Mouse (Mus musculus) liver, embryonic 11.5 days (tissue): ENCODE data around the gene Hacd3. TPM values are rescaled to one million over a fixed set of nuclear protein-coding genes. Genes with fewer than 3 reads are reported as not detected.
"Not testable (repeated sequence)": the region's sequence is repeated elsewhere in the genome, so short reads cannot be mapped to it uniquely, and the experiment has no call there.

Source experiments
- ATAC-seq: fragments of 200-750 bp; cut with Nextera tagmentation; replicated peaks from 2 replicates; pipeline ENCODE4 v1.8.0; 2017; ENCODE audit warnings: moderate number of reproducible peaks, mild to moderate bottlenecking, moderate TSS enrichment, moderate library complexity; ENCODE audit not compliant: low FRiP score
- DNase-seq: peaks from one replicate; pipeline ENCODE4 v3.0.0-alpha.2; 2017; ENCODE audit warnings: low spot score
- H3K27ac ChIP-seq: fragments of 300-500 bp; sonication (generic); 2 replicates; pipeline ENCODE4 v1.5.1; 2014; ENCODE audit warnings: mild to moderate bottlenecking, low read depth, low read length, control low read depth
- H3K27me3 ChIP-seq: fragments of 300-500 bp; sonication (generic); replicated peaks from 2 replicates; pipeline ENCODE4 v1.6.1; 2014; ENCODE audit warnings: low read length, mixed read lengths; ENCODE audit not compliant: control insufficient read depth, insufficient read depth
- H3K36me3 ChIP-seq: fragments of 300-500 bp; sonication (generic); 2 replicates; pipeline ENCODE4 v1.6.1; 2014; ENCODE audit warnings: mild to moderate bottlenecking, low read length, moderate library complexity, mixed read lengths; ENCODE audit not compliant: control insufficient read depth, insufficient read depth
- H3K4me1 ChIP-seq: fragments of 300-500 bp; sonication (generic); replicated peaks from 2 replicates; pipeline ENCODE4 v1.6.1; 2014; ENCODE audit warnings: low read length, mixed read lengths; ENCODE audit not compliant: control insufficient read depth, insufficient read depth
- H3K4me2 ChIP-seq: fragments of 300-500 bp; sonication (generic); 2 replicates; pipeline ENCODE4 v1.6.1; 2014; ENCODE audit warnings: mild to moderate bottlenecking, control low read depth, moderate library complexity
- H3K4me3 ChIP-seq: fragments of 300-500 bp; sonication (generic); 2 replicates; pipeline ENCODE4 v1.5.1; 2014; ENCODE audit warnings: low read depth, low read length, control low read depth
- H3K9ac ChIP-seq: fragments of 300-500 bp; sonication (generic); 2 replicates; pipeline ENCODE4 v1.6.1; 2014; ENCODE audit warnings: low read depth, low read length, control low read depth
- H3K9me3 ChIP-seq: fragments of 300-500 bp; sonication (generic); 2 replicates; pipeline ENCODE4 v1.6.1; 2016; ENCODE audit warnings: low read length, inconsistent platforms, mixed read lengths; ENCODE audit not compliant: control insufficient read depth
- WGBS: fragments of 180-500 bp; shearing (Covaris S2); extraction: QIAGEN DNeasy Blood & Tissue Kit; methylation state at CpG from one replicate; pipeline ENCODE4 v1.1.7; 2014; 5-methylcytosine and 5-hydroxymethylcytosine counted together
- polyA plus RNA-seq: library from polyadenylated mRNA; unstranded; fragments of >200 nt; fragmentation: Nextera tagmentation; extraction: Ambion mirVana; gene quantifications from 2 replicates; pipeline ENCODE4 v1.2.1, GENCODE M21; 2014

The Hacd3 gene
- polyA plus RNA-seq, 1 experiment from 2014 or later = 83.6 TPM

DNA sequence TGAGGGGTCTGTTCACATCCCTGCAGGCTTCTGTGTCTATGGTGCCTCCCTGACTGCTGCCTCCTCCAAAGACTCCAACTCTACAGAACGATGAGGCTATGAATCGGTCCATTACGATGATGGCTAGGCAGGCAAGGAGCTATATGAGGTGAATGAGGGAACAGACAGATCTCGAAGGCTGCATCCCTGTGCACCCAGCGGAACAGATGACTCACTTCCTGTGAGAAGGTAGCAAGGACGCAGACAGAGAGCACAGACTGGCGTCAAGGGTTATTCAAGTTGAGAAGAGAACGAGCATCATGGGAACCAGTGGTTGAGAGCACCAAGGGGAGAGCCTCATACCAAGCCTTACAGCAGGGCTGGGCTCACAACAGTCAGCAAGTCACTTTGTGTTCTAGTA, 10.9 kb downstream of the Hacd3 start:
- Histone ChIP-seq H3K27me3 (no peaks in the 10 kb centered on the region), H3K4me3 (no peak overlapping the region), H3K9ac (no peak overlapping the region), H3K9me3 (no peaks in the 10 kb centered on the region; the same call in 1 of the 2 replicates), H3K27ac (no peak overlapping the region), H3K4me1 (peaks cover 4% of the 10 kb centered on the region; the same call in 1 of the 2 replicates), H3K36me3 (peaks cover 13% of the 10 kb centered on the region; the same call in 1 of the 2 replicates), H3K4me2 (no peak overlapping the region)
- no peak for ATAC-seq
- WGBS = 78% methylated on average over 8 of the region's 8 CpGs
- DNase-seq = no peak

GRCm38 (mm10) chr9:65005737-65006136, 15.8 kb downstream of the Hacd3 start:
- Histone ChIP-seq H3K27ac (no peak overlapping the region), H3K27me3 (no peaks in the 10 kb centered on the region), H3K9ac (no peak overlapping the region), H3K4me3 (no peak overlapping the region), H3K4me2 (no peak overlapping the region), H3K9me3 (no peaks in the 10 kb centered on the region; the same call in 1 of the 2 replicates), H3K4me1 (0 out of 2 replicates have a peak, but pooled peaks cover 2% of the 10 kb centered on the region), H3K36me3 (peaks cover 34% of the 10 kb centered on the region)
- ATAC-seq = no peak
- WGBS = 97% methylated on average over 8 of the region's 8 CpGs
- no peak for DNase-seq

- no peak for ATAC-seq
- Histone ChIP-seq H3K4me3 (no peak overlapping the region), H3K4me1 (no peaks in the 10 kb centered on the region), H3K9me3 (no peaks in the 10 kb centered on the region), H3K27ac (no peak overlapping the region), H3K27me3 (no peaks in the 10 kb centered on the region), H3K36me3 (peaks cover 37% of the 10 kb centered on the region), H3K4me2 (no peak overlapping the region), H3K9ac (no peak overlapping the region)
- no peak for DNase-seq
- 76% methylated on average over 4 of the region's 4 CpGs for WGBS
These were observed 20.0 kb downstream of the Hacd3 start for GRCm38 (mm10) chr9:65001481-65001880.

DNA sequence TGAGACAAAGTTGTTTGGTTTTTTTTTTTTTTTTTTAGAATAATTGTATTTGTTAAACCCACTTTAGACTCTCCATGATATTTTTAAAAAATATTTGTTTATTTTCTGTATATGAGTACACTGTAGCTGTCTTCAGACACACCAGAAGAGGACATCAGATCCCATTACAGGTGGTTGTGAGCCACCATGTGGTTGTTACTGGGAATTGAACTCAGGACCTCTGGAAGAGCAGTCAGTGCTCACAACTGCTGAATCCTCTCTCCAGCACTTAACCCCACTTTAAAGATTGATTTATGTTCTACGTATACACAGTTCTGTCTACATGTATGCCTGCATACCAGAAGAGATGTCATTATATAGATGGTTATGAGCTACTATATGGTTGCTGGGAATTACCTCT, 26.0 kb downstream of the Hacd3 start:
- not testable (repeated sequence) for H3K9me3 ChIP-seq, H3K27me3 ChIP-seq, DNase-seq, H3K4me2 ChIP-seq, ATAC-seq, H3K27ac ChIP-seq, H3K4me1 ChIP-seq, H3K9ac ChIP-seq, H3K4me3 ChIP-seq
- peaks cover 32% of the 10 kb centered on the region for H3K36me3 ChIP-seq
- WGBS = 88% methylated on average over 1 of the region's 1 CpGs

GRCm38 (mm10) chr9:64990291-64990690, 31.2 kb downstream of the Hacd3 start:
- WGBS = 87% methylated on average over 7 of the region's 7 CpGs
- Histone ChIP-seq H3K27ac (no peak overlapping the region), H3K9me3 (no peaks in the 10 kb centered on the region), H3K27me3 (no peaks in the 10 kb centered on the region), H3K9ac (no peak overlapping the region), H3K36me3 (peaks cover 35% of the 10 kb centered on the region), H3K4me2 (no peak overlapping the region), H3K4me3 (no peak overlapping the region), H3K4me1 (peaks cover 14% of the 10 kb centered on the region)
- no peak for DNase-seq
- ATAC-seq = no peak

DNA sequence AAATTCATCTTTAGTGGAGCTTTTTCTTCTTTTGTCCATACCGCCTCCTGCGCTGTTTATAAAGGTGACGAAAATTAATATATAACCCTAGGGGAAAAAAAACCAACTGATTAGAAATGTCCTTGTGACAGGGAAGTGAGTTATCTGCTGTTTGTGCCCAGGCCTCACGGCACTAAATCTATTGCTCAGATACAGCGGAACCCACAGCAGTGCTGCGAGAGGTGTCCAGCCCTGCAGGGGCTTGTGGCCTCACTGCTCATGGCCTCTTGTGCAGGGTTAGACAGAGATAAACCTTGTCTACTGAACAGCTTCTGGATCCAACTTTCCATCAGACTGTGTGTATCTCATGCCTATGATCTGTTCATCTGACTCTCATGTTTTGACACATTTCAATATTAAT, 33.0 kb downstream of the Hacd3 start:
- ATAC-seq (no peak), DNase-seq (no peak)
- H3K36me3 ChIP-seq = peaks cover 41% of the 10 kb centered on the region
- H3K9ac ChIP-seq = no peak overlapping the region
- H3K9me3 ChIP-seq = no peaks in the 10 kb centered on the region
- 69% methylated on average over 6 of the region's 6 CpGs for WGBS
- no peak overlapping the region for H3K4me3 ChIP-seq
- H3K4me2 ChIP-seq = no peak overlapping the region
- peaks cover 22% of the 10 kb centered on the region for H3K4me1 ChIP-seq
- no peak overlapping the region for H3K27ac ChIP-seq
- no peaks in the 10 kb centered on the region for H3K27me3 ChIP-seq

GRCm38 (mm10) chr9:64987651-64988050, 33.8 kb downstream of the Hacd3 start:
- no peak overlapping the region for H3K27ac ChIP-seq
- 94% methylated on average over 2 of the region's 2 CpGs for WGBS
- ATAC-seq (no peak), DNase-seq (no peak)
- H3K27me3 ChIP-seq = no peaks in the 10 kb centered on the region
- no peak overlapping the region for H3K4me3 ChIP-seq
- peaks cover 41% of the 10 kb centered on the region for H3K36me3 ChIP-seq
- no peak overlapping the region for H3K9ac ChIP-seq
- peaks cover 22% of the 10 kb centered on the region for H3K4me1 ChIP-seq
- no peak overlapping the region for H3K4me2 ChIP-seq
- no peaks in the 10 kb centered on the region for H3K9me3 ChIP-seq

DNA sequence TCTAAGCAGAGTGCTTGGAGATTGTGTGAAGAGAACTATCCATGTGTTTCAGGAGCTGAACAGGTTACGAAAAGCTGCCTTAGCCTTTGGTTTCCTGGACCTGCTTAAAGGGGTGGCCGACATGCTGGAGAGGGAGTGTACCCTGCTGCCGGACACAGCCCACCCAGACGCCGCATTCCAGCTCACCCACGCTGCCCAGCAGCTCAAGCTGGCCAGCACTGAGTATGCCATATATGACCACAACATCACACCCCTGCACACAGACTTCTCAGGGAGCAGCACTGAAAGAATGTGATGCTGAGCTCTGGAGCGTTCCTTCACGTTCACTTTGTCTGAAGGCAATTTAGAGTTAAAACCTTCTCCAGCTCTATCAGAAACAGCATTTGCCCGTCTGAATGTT, 35.7 kb downstream of the Hacd3 start:
- H3K4me3 ChIP-seq = no peak overlapping the region
- no peaks in the 10 kb centered on the region for H3K9me3 ChIP-seq
- DNase-seq (no peak), ATAC-seq (no peak)
- peaks cover 22% of the 10 kb centered on the region for H3K4me1 ChIP-seq
- H3K36me3 ChIP-seq = peaks cover 45% of the 10 kb centered on the region
- no peaks in the 10 kb centered on the region for H3K27me3 ChIP-seq
- H3K9ac ChIP-seq = 0 out of 2 replicates have a peak overlapping the region, but pooled peaks have one; percentile 13
- H3K4me2 ChIP-seq = peak overlapping the region; percentile 39
- 83% methylated on average over 9 of the region's 9 CpGs for WGBS
- peak overlapping the region; percentile 83; the same call in 1 of the 2 replicates for H3K27ac ChIP-seq

GRCm38 (mm10) chr9:64985037-64985794, 36.3 kb downstream of the Hacd3 start:
- Histone ChIP-seq H3K4me1 (peaks cover 22% of the 10 kb centered on the region), H3K4me2 (peak overlapping the region; percentile 41), H3K36me3 (peaks cover 45% of the 10 kb centered on the region)

More at GRCm38 (mm10) chr9:64985037-64985794, 36.3 kb downstream of the Hacd3 start:
- DNase-seq (peak; percentile 38), ATAC-seq (peak; percentile 96)
- 0 out of 2 replicates have a peak overlapping the region, but pooled peaks have one; percentile 23 for H3K4me3 ChIP-seq
- H3K27me3 ChIP-seq = no peaks in the 10 kb centered on the region
- H3K27ac ChIP-seq = peak overlapping the region; percentile 83
- whole genome bisulfite sequencing = 40% methylated on average over 8 of the region's 8 CpGs
- H3K9me3 ChIP-seq = no peaks in the 10 kb centered on the region
- H3K9ac ChIP-seq = peak overlapping the region; percentile 48
